Mouse (Mus musculus) CH12.LX (cell line): ENCODE data around the gene Mrpl16. TPM values are rescaled to one million over a fixed set of nuclear protein-coding genes. Genes with fewer than 3 reads are reported as not detected.

Experiments used
- DNase-seq: peaks from one replicate; pipeline ENCODE4 v3.0.0-alpha.2; 2013; ENCODE audit errors: extremely low read depth
- H3K27ac ChIP-seq: 2 replicates; pipeline ENCODE4 v1.5.1; 2012; ENCODE audit warnings: low read depth, mild to moderate bottlenecking, control low read depth, moderate library complexity; ENCODE audit not compliant: insufficient read depth
- H3K27me3 ChIP-seq: replicated peaks from 2 replicates; pipeline ENCODE3; 2012; ENCODE audit warnings: inconsistent platforms
- H3K36me3 ChIP-seq, 2 experiments: replicated peaks in 1 of 2; 2 replicates each; pipeline versions ENCODE3 to v1.6.1; 2012; ENCODE audit warnings: inconsistent platforms in 1 of 2, low read length in 1 of 2, mild to moderate bottlenecking in 1 of 2, mixed read lengths in 1 of 2, moderate library complexity in 1 of 2; ENCODE audit not compliant: control insufficient read depth in 1 of 2, insufficient read depth in 1 of 2
- H3K4me1 ChIP-seq, 2 experiments: 2 replicates each; pipeline ENCODE4 v1.6.1; 2012; ENCODE audit warnings: inconsistent platforms in 1 of 2, moderate library complexity in 1 of 2; ENCODE audit not compliant: insufficient read depth in 2 of 2, control insufficient read depth in 1 of 2
- H3K4me2 ChIP-seq: 2 replicates; pipeline ENCODE4 v1.6.1; 2012; ENCODE audit warnings: low read depth, mild to moderate bottlenecking, control low read depth; ENCODE audit not compliant: poor library complexity, insufficient read depth, severe bottlenecking
- H3K4me3 ChIP-seq, 3 experiments: fragments of 150-350 bp in 1 of 3; sonication (generic) in 1 of 3; replicated peaks in 1 of 3; 2 replicates each; pipeline versions ENCODE3 to v1.5.1; 2011 to 2012; ENCODE audit warnings: low read depth in 2 of 3, low read length in 2 of 3, mild to moderate bottlenecking in 2 of 3, moderate library complexity in 2 of 3, control low read depth in 1 of 3, improper control_type of control experiment in 1 of 3, inconsistent platforms in 1 of 3, mixed read lengths in 1 of 3; ENCODE audit not compliant: poor library complexity in 1 of 3
- H3K79me2 ChIP-seq: replicated peaks from 2 replicates; pipeline ENCODE4 v1.6.1; 2012; ENCODE audit warnings: mild to moderate bottlenecking, moderate library complexity; ENCODE audit not compliant: control insufficient read depth, poor library complexity, insufficient read depth, severe bottlenecking; ENCODE audit errors: extremely low read depth
- H3K9ac ChIP-seq: 2 replicates; pipeline ENCODE4 v1.6.1; 2012; ENCODE audit warnings: low read depth, mild to moderate bottlenecking, control low read depth, moderate library complexity; ENCODE audit not compliant: insufficient read depth
- H3K9me3 ChIP-seq: replicated peaks from 2 replicates; pipeline ENCODE3; 2012; ENCODE audit warnings: low read length, inconsistent platforms, mixed read lengths
- EP300 ChIP-seq: IDR thresholded peaks from 2 replicates; pipeline ENCODE4 v1.6.1; 2011; ENCODE audit warnings: low read length, improper control_type of control experiment
- GABPA ChIP-seq: IDR thresholded peaks from 2 replicates; pipeline ENCODE4 v1.6.1; 2012; ENCODE audit warnings: low read depth, low read length, improper control_type of control experiment, inconsistent platforms; ENCODE audit not compliant: insufficient replicate concordance
- HCFC1 ChIP-seq: IDR thresholded peaks from 2 replicates; pipeline ENCODE4 v1.6.1; 2012; ENCODE audit warnings: low read depth, mild to moderate bottlenecking, inconsistent platforms, low read length, improper control_type of control experiment
- IRF4 ChIP-seq: IDR thresholded peaks from 2 replicates; pipeline ENCODE4 v1.6.1; 2014; ENCODE audit warnings: low read depth, mild to moderate bottlenecking, inconsistent platforms, low read length, improper control_type of control experiment
- KAT2A ChIP-seq: IDR thresholded peaks from 2 replicates; pipeline ENCODE4 v1.6.1; 2012; ENCODE audit warnings: low read length, improper control_type of control experiment, inconsistent platforms; ENCODE audit not compliant: insufficient replicate concordance
- MAFK ChIP-seq: IDR thresholded peaks from 2 replicates; pipeline ENCODE4 v1.6.1; 2011; ENCODE audit warnings: low read length, improper control_type of control experiment; ENCODE audit not compliant: insufficient replicate concordance
- MAX ChIP-seq: IDR thresholded peaks from 2 replicates; pipeline ENCODE4 v1.6.1; 2011; ENCODE audit warnings: low read length, improper control_type of control experiment
- MAZ ChIP-seq: IDR thresholded peaks from 2 replicates; pipeline ENCODE4 v1.6.1; 2012; ENCODE audit warnings: low read depth, mild to moderate bottlenecking, inconsistent platforms, low read length, improper control_type of control experiment, moderate library complexity
- MEF2A ChIP-seq: IDR thresholded peaks from 2 replicates; pipeline ENCODE4 v1.6.1; 2014; ENCODE audit warnings: low read depth, mild to moderate bottlenecking, inconsistent platforms, low read length, improper control_type of control experiment, borderline replicate concordance
- NELFE ChIP-seq: IDR thresholded peaks from 2 replicates; pipeline ENCODE4 v1.6.1; 2011; ENCODE audit warnings: low read depth, low read length, improper control_type of control experiment
- NRF1 ChIP-seq: IDR thresholded peaks from 2 replicates; pipeline ENCODE4 v1.6.1; 2014; ENCODE audit warnings: low read depth, mild to moderate bottlenecking, inconsistent platforms, low read length, improper control_type of control experiment, moderate library complexity
- PAX5 ChIP-seq: IDR thresholded peaks from 2 replicates; pipeline ENCODE4 v1.6.1; 2012; ENCODE audit warnings: low read length, inconsistent platforms, mixed read lengths
- POLR2A ChIP-seq: IDR thresholded peaks from 2 replicates; pipeline ENCODE4 v1.6.1; 2011; ENCODE audit warnings: low read depth, mild to moderate bottlenecking, improper control_type of control experiment, low read length
- POLR2AphosphoS2 ChIP-seq: IDR thresholded peaks from 2 replicates; pipeline ENCODE4 v1.6.1; 2011; ENCODE audit warnings: low read depth, low read length, improper control_type of control experiment
- RAD21 ChIP-seq: IDR thresholded peaks from 2 replicates; pipeline ENCODE4 v1.6.1; 2011; ENCODE audit warnings: low read depth, mild to moderate bottlenecking, low read length, improper control_type of control experiment, moderate library complexity
- UBTF ChIP-seq: IDR thresholded peaks from 2 replicates; pipeline ENCODE4 v1.6.1; 2012; ENCODE audit warnings: low read depth, mild to moderate bottlenecking, inconsistent platforms, low read length, improper control_type of control experiment, moderate library complexity
- USF1 ChIP-seq: IDR thresholded peaks from 2 replicates; pipeline ENCODE4 v1.6.1; 2014; ENCODE audit warnings: low read depth, mild to moderate bottlenecking, inconsistent platforms, low read length, improper control_type of control experiment
- USF2 ChIP-seq: conservative IDR thresholded peaks from 2 replicates; pipeline ENCODE4 v1.6.1; 2011; ENCODE audit warnings: low read depth, low read length, improper control_type of control experiment
- ZMIZ1 ChIP-seq: IDR thresholded peaks from 2 replicates; pipeline ENCODE4 v1.6.1; 2012; ENCODE audit warnings: low read depth, mild to moderate bottlenecking, inconsistent platforms, low read length, improper control_type of control experiment
- dilution Hi-C: fragments of 300-500 bp; cut with MboI; formaldehyde crosslinking; loops from 2 replicates; pipeline ENCODE4 v1.14.3; 2020; ENCODE audit warnings: low sequenced_read_pairs; ENCODE audit not compliant: extremely low pct_unique_long_range_greater_than_20kb, extremely low pct_ligation_motif_present
- in situ Hi-C: fragments of 300-500 bp; cut with MboI; formaldehyde crosslinking; loops from 3 replicates; pipeline ENCODE4 v1.14.3; 2019; ENCODE audit warnings: low sequenced_read_pairs, low pct_ligation_motif_present, low pct_unique_long_range_greater_than_20kb, mixed read lengths
- polyA plus RNA-seq: library from polyadenylated mRNA; unstranded; fragments of >175 nt; gene quantifications from 2 replicates; pipeline ENCODE4 v1.2.1, GENCODE M21; 2012; ENCODE audit warnings: low read depth; ENCODE audit not compliant: insufficient read length
- total RNA-seq, 2 experiments: library from RNA; depleted of rRNA; stranded (reverse); fragments of 300-350 nt in 1 of 2; fragments of >200 nt in 1 of 2; gene quantifications; 2 replicates each; pipeline ENCODE4 v1.2.3; 2012 to 2014

The Mrpl16 gene
- total and polyA plus RNA-seq, 3 experiments: 61.8 to 77.3 (median 72.8) TPM

- no peak overlapping the region for H3K27ac ChIP-seq
- TF ChIP-seq IRF4: no peak
- H3K4me2 ChIP-seq: no peak overlapping the region
- H3K36me3 ChIP-seq: no peaks in the 10 kb centered on the region
- H3K9ac ChIP-seq: no peak overlapping the region
- in situ Hi-C loops (no loop called here), dilution Hi-C loops (no loop called here)
- H3K27me3 ChIP-seq: no peaks in the 10 kb centered on the region
- H3K4me1 ChIP-seq: no peaks in the 10 kb centered on the region
- no peaks in the 10 kb centered on the region for H3K9me3 ChIP-seq
- H3K4me3 ChIP-seq: no peak overlapping the region
- no peak for DNase-seq
- no peaks in the 10 kb centered on the region for H3K79me2 ChIP-seq
These were observed 44.3 kb upstream of the Mrpl16 start for GRCm38 (mm10) chr19:11725915-11726314.

- Histone ChIP-seq H3K4me3 (no peak overlapping the region), H3K9ac (no peak overlapping the region), H3K79me2 (no peaks in the 10 kb centered on the region), H3K27ac (no peak overlapping the region), H3K4me1 (no peaks in the 10 kb centered on the region), H3K27me3 (no peaks in the 10 kb centered on the region), H3K4me2 (no peak overlapping the region), H3K36me3 (no peaks in the 10 kb centered on the region), H3K9me3 (no peaks in the 10 kb centered on the region)
- TF ChIP-seq USF1: no peak
- no peak for TF ChIP-seq POLR2A
- no peak for TF ChIP-seq EP300
- no peak for TF ChIP-seq NRF1
- no peak for TF ChIP-seq HCFC1
- no peak for TF ChIP-seq KAT2A
- no peak for TF ChIP-seq NELFE
- TF ChIP-seq GABPA: no peak
- no peak for TF ChIP-seq ZMIZ1
- no peak for TF ChIP-seq POLR2AphosphoS2
- TF ChIP-seq MAX: no peak
- TF ChIP-seq RAD21: no peak
- no peak for TF ChIP-seq MAZ
- TF ChIP-seq USF2: no peak
- TF ChIP-seq MEF2A: no peak
- TF ChIP-seq UBTF: no peak
- no peak for TF ChIP-seq MAFK
- no peak for TF ChIP-seq PAX5
- no peak for DNase-seq
- in situ Hi-C loops (no loop called here), dilution Hi-C loops (no loop called here)
These were observed 42.9 kb upstream of the Mrpl16 start for GRCm38 (mm10) chr19:11727304-11727703.
